Mouse (Mus musculus) heart, adult 2 months (tissue): ENCODE data around the gene Lamtor3.

Source experiments
- CTCF ChIP-seq: fragments of 200-600 bp; IDR thresholded peaks from 2 replicates; pipeline ENCODE4 v1.8.1; 2022; ENCODE audit warnings: antibody characterized with exemption, mild to moderate bottlenecking, moderate library complexity
- POLR2A ChIP-seq: fragments of 200-500 bp; IDR thresholded peaks from 2 replicates; pipeline ENCODE4 v1.6.1; 2011; ENCODE audit warnings: mild to moderate bottlenecking, low read depth, low read length, control low read depth; ENCODE audit not compliant: insufficient read depth

GRCm38 (mm10) chr3:137892118-137892517 is 26.2 kb upstream of the Lamtor3 start:
- TF ChIP-seq CTCF, result no peak
- no peak for TF ChIP-seq POLR2A
